Mouse (Mus musculus): ENCODE data around the gene Tns4.

DNA sequence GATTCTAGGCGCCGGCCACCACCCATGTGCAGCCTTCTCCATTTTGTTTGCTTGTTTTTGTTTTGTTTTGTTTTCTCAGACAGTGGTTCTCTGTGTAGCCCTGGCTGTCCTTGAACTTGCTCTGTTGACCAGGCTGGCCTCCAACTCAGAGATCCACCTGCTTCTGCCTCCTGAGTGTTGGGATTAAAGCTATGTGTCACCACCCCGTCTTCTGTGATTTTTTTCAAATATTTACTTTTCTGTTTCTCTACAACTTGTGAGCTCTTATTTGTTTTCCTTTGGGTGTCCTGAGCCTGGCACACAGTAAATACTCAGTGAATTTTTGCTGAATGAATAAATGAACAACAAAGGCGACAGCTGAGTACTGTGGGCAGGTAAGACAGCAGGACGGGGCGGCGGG is 26.4 kb downstream of the Tns4 start:
- TF ChIP-seq CTCF (IDR thresholded peaks at IDR 0.05; ENCODE audit: insufficient read depth, low read depth, low read length) = no peak
- no peak for TF ChIP-seq POLR2A (IDR thresholded peaks at IDR 0.05; ENCODE audit: insufficient read depth, low read depth, low read length)
